Mouse (Mus musculus): ENCODE measurements at regions not wholly inside any gene's neighbourhood (a gene's known extent, or its start where the extent isn't known, plus 50 kb on each side); places are given as distances from the start of the nearest gene placed in this dataset.

GRCm38 (mm10) chr16:72152920-72153319 is 155.2 kb upstream of the Robo1 start:
- DNase-seq (ENCODE audit: low read depth), result no peak
- TF ChIP-seq POLR2A (IDR thresholded peaks at IDR 0.05; ENCODE audit: borderline replicate concordance, extremely low read depth, insufficient read depth, insufficient read length, poor library complexity, severe bottlenecking) (no peak), CTCF (IDR thresholded peaks at IDR 0.05; ENCODE audit: borderline replicate concordance, extremely low read depth, insufficient read depth, insufficient read length) (no peak)

DNA sequence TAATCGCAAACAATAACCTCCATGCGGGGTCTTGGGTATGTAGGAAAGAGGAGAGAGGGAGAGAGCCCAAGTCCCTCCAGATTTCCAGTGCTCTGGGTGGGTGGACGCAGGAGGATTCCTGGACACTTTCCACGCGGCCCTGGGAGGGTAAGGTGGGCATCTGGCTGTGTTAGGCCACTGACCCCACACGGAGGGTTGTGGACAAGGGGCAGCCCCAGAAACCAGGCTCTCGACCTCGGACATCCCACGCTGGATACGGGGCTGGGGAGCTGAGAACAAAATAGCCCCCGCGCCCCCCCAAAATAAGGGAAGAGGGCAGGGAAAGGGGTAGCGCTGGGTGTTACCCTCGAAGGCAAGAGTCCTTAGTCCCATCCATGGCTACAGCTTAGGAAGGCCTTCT is 150.2 kb upstream of the Robo1 start:
- TF ChIP-seq POLR2A (IDR thresholded peaks at IDR 0.05; ENCODE audit: borderline replicate concordance, extremely low read depth, insufficient read depth, insufficient read length, poor library complexity, severe bottlenecking), result no peak
- TF ChIP-seq CTCF (IDR thresholded peaks at IDR 0.05; ENCODE audit: borderline replicate concordance, extremely low read depth, insufficient read depth, insufficient read length), result no peak

GRCm38 (mm10) chr16:72159411-72159810 is 148.7 kb upstream of the Robo1 start:
- DNase-seq (ENCODE audit: low read depth), result no peak
- TF ChIP-seq POLR2A (IDR thresholded peaks at IDR 0.05; ENCODE audit: borderline replicate concordance, extremely low read depth, insufficient read depth, insufficient read length, poor library complexity, severe bottlenecking) (no peak), CTCF (IDR thresholded peaks at IDR 0.05; ENCODE audit: borderline replicate concordance, extremely low read depth, insufficient read depth, insufficient read length) (no peak)

More for the DNA sequence above, 150.2 kb upstream of the Robo1 start:
- no peak for DNase-seq (ENCODE audit: low read depth)

GRCm38 (mm10) chr16:72175727-72176126 is 132.4 kb upstream of the Robo1 start:
- DNase-seq (ENCODE audit: low read depth), result no peak
- TF ChIP-seq CTCF (IDR thresholded peaks at IDR 0.05; ENCODE audit: borderline replicate concordance, extremely low read depth, insufficient read depth, insufficient read length), result no peak
- TF ChIP-seq POLR2A (IDR thresholded peaks at IDR 0.05; ENCODE audit: borderline replicate concordance, extremely low read depth, insufficient read depth, insufficient read length, poor library complexity, severe bottlenecking), result no peak

DNA sequence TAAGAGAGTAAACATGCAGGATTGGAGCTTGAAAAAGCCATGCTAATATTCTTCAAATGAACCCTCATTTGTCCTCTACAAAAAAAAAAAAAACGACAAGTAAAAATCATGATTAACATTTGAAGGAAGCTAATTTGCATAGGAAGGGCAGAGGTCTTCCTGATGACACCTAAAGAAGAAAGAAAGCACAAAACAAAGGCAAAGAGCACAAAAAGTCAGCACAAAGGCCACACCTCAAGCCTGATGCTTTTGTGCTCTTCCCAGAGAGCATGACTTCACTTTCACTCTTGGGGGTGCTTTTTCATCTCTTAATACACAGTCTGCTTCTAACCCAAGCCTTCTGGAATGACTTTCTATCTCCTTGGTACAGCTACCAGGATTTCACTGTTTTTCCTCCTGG is 113.8 kb upstream of the Robo1 start:
- no peak for TF ChIP-seq CTCF (IDR thresholded peaks at IDR 0.05; ENCODE audit: borderline replicate concordance, extremely low read depth, insufficient read depth, insufficient read length)
- no peak for TF ChIP-seq POLR2A (IDR thresholded peaks at IDR 0.05; ENCODE audit: borderline replicate concordance, extremely low read depth, insufficient read depth, insufficient read length, poor library complexity, severe bottlenecking)
- DNase-seq (ENCODE audit: low read depth), result no peak

DNA sequence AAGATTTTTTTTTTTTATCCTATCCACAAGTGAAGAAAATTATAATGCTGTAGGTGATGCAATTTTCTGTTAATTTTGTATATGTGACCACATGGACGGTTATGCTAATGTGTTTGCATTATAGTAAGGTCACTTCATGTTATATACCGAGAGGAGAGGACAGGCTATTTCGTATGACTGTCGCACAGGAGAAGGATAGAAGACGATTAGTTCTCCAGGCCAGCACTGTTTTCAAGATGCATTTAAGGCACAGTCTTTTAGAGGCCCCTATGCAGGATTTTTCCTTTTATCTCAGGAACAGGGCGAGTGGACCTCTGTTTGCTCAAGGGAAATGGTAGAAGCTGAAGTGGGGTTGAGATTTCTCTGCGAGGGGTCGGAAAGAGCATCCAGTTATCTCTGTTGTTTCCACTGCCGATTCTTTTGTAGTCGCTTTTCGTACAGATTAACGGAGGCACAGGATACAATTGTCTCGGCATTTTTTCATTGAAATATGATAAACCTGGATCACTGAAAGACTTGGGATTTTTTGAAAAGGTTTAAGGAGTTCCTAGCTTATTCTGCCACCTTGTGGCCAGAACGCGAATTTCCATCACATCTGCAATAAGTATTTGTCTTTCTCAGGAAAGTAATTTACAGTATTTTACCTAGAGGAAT is 92.6 kb upstream of the Robo1 start:
- peak; percentile 92 for DNase-seq (ENCODE audit: low read depth)
- TF ChIP-seq POLR2A (IDR thresholded peaks at IDR 0.05; ENCODE audit: borderline replicate concordance, extremely low read depth, insufficient read depth, insufficient read length, poor library complexity, severe bottlenecking), result no peak
- TF ChIP-seq CTCF (IDR thresholded peaks at IDR 0.05; ENCODE audit: borderline replicate concordance, extremely low read depth, insufficient read depth, insufficient read length), result no peak; the same call in 1 of the 2 replicates

- TF ChIP-seq CTCF (IDR thresholded peaks at IDR 0.05; ENCODE audit: borderline replicate concordance, extremely low read depth, insufficient read depth, insufficient read length) (peak; percentile 15; the same call in 1 of the 2 replicates), POLR2A (IDR thresholded peaks at IDR 0.05; ENCODE audit: borderline replicate concordance, extremely low read depth, insufficient read depth, insufficient read length, poor library complexity, severe bottlenecking) (no peak)
- DNase-seq (ENCODE audit: low read depth), result peak; percentile 92
Observed at GRCm38 (mm10) chr16:72218021-72218420, 90.1 kb upstream of the Robo1 start.

DNA sequence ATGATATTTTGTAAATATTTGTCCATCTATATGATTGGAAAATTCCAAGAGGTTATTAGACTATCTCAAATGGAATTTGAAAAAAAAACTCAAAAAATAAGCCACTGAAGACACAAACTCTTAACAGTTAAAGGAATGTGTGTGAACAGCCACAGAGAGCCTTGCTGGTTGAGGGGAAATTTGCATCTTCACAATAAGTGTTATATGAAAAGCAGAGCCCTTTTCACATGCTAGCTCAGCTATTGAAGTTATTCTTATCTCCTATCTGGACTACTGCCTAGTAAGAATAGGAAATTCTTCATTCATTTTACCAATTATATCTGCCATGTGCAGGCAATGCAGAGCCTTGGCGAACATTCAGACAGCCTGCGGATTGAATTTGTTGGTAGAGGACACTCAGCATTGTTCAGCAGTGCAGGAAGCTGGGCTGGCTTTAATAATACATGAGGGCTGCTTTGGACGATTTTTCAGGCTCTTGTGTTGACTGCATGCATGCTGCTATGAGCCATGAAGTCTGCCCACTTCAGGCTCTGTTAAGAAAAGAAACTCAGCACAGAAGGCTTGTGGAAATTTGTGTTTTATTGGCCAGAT is 86.1 kb upstream of the Robo1 start:
- no peak for TF ChIP-seq CTCF (IDR thresholded peaks at IDR 0.05; ENCODE audit: borderline replicate concordance, extremely low read depth, insufficient read depth, insufficient read length)
- no peak for TF ChIP-seq POLR2A (IDR thresholded peaks at IDR 0.05; ENCODE audit: borderline replicate concordance, extremely low read depth, insufficient read depth, insufficient read length, poor library complexity, severe bottlenecking)
- peak; percentile 96 for DNase-seq (ENCODE audit: low read depth)

GRCm38 (mm10) chr16:72223860-72224259 is 84.2 kb upstream of the Robo1 start:
- no peak for TF ChIP-seq CTCF (IDR thresholded peaks at IDR 0.05; ENCODE audit: borderline replicate concordance, extremely low read depth, insufficient read depth, insufficient read length)
- DNase-seq (ENCODE audit: low read depth), result peak; percentile 56

GRCm38 (mm10) chr16:72225157-72225880 is 82.8 kb upstream of the Robo1 start:
- TF ChIP-seq CTCF (IDR thresholded peaks at IDR 0.05; ENCODE audit: borderline replicate concordance, extremely low read depth, insufficient read depth, insufficient read length) (no peak), POLR2A (IDR thresholded peaks at IDR 0.05; ENCODE audit: borderline replicate concordance, extremely low read depth, insufficient read depth, insufficient read length, poor library complexity, severe bottlenecking) (no peak)

DNA sequence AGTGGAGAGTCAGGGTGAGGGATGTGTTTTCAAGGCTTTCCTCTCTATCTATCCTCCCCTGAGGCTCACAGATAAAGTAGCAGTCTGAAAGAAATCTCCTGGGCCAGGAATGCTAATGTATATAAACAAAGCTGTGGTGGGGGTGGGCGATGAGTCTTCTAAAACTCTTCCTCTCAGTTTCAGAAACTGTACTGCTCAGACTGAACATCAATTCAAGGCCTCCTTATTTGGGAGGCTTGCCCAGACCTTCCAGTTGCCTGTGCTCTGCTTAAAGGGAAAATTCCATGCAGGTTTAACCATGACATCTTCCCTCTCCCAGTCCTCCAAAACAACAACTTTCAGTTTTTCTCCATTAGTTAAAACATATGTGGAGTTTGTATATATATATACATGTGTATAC is 73.7 kb upstream of the Robo1 start:
- TF ChIP-seq CTCF (IDR thresholded peaks at IDR 0.05; ENCODE audit: borderline replicate concordance, extremely low read depth, insufficient read depth, insufficient read length) (no peak), POLR2A (IDR thresholded peaks at IDR 0.05; ENCODE audit: borderline replicate concordance, extremely low read depth, insufficient read depth, insufficient read length, poor library complexity, severe bottlenecking) (no peak)

More at GRCm38 (mm10) chr16:72225157-72225880, 82.8 kb upstream of the Robo1 start:
- DNase-seq (ENCODE audit: low read depth), result no peak

More for the DNA sequence above, 73.7 kb upstream of the Robo1 start:
- no peak for DNase-seq (ENCODE audit: low read depth)
